Mouse (Mus musculus) heart, embryonic 11.5 days (tissue): ENCODE measurements at regions not wholly inside any gene's neighbourhood (a gene's known extent, or its start where the extent isn't known, plus 50 kb on each side); places are given as distances from the start of the nearest gene placed in this dataset.

Experiments
- ATAC-seq: fragments of 200-750 bp; cut with Nextera tagmentation; replicated peaks from 2 replicates; pipeline ENCODE4 v1.8.0; 2017; ENCODE audit warnings: moderate library complexity; ENCODE audit not compliant: insufficient number of reproducible peaks, low FRiP score, low TSS enrichment
- H3K27ac ChIP-seq: fragments of 300-500 bp; sonication (generic); 2 replicates; pipeline ENCODE4 v1.5.1; 2014; ENCODE audit warnings: mild to moderate bottlenecking, low read depth, low read length
- H3K27me3 ChIP-seq: fragments of 300-500 bp; sonication (generic); 2 replicates; pipeline ENCODE4 v1.6.1; 2014; ENCODE audit warnings: mild to moderate bottlenecking, low read length, mixed read lengths; ENCODE audit not compliant: control insufficient read depth, insufficient read depth
- H3K36me3 ChIP-seq: fragments of 300-500 bp; sonication (generic); 2 replicates; pipeline ENCODE4 v1.6.1; 2014; ENCODE audit warnings: mild to moderate bottlenecking, low read length, moderate library complexity, mixed read lengths; ENCODE audit not compliant: control insufficient read depth, insufficient read depth
- H3K4me1 ChIP-seq: fragments of 300-500 bp; sonication (generic); 2 replicates; pipeline ENCODE4 v1.6.1; 2014; ENCODE audit warnings: low read length; ENCODE audit not compliant: control insufficient read depth, insufficient read depth
- H3K4me2 ChIP-seq: fragments of 300-500 bp; sonication (generic); 2 replicates; pipeline ENCODE4 v1.6.1; 2014; ENCODE audit warnings: mild to moderate bottlenecking, moderate library complexity
- H3K4me3 ChIP-seq: fragments of 300-500 bp; sonication (generic); 2 replicates; pipeline ENCODE4 v1.5.1; 2014; ENCODE audit warnings: low read depth, low read length
- H3K9ac ChIP-seq: fragments of 300-500 bp; sonication (generic); 2 replicates; pipeline ENCODE4 v1.6.1; 2014; ENCODE audit warnings: mild to moderate bottlenecking, low read depth, low read length, moderate library complexity
- H3K9me3 ChIP-seq: fragments of 300-500 bp; sonication (generic); replicated peaks from 2 replicates; pipeline ENCODE4 v1.6.1; 2016; ENCODE audit warnings: low read length; ENCODE audit not compliant: control insufficient read depth
- WGBS: fragments of 180-500 bp; shearing (Covaris S2); extraction: QIAGEN DNeasy Blood & Tissue Kit; methylation state at CpG from one replicate; pipeline ENCODE4 v1.1.7; 2014; ENCODE audit not compliant: insufficient replicate concordance; 5-methylcytosine and 5-hydroxymethylcytosine counted together

DNA sequence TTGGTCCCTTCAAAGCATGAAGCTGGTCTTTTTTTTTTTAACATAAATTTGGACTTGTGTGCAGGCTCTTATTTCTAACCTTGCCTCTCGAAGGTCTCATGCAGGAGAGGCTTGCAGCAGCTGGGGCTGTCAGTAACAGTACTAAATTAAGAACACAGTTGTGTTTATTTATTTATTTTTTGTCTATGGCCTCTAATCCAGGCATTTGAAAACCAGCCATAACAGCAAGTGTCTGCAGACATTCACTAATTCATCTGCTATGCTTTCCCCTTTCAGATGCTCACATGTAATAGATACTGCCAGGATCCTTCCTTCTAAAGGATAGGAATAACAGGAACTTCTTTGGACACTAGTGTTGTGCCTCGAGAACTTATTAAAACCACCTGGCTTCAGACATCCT is 172.5 kb downstream of the Rchy1 start:
- ATAC-seq = no peak
- 48% methylated on average over 2 of the region's 2 CpGs for WGBS

DNA sequence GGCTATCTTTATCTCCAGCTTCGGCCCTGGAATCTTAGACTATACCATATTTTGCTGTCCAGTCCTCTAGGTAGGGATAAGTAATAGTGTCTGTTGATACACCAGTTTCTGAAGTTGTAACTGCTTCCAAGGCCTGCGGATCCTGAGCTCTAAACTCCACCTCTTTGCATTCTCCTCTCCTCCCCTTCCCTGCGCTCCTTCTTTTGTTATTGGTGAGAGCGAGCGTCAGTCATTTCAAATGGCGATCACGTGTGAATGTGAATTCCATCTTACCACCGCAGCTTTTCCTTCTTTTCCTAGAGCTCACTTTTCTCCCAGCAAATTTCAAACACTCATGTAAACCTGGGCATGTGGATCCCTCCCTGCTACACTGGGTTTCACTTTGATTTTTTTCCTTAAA is 178.9 kb downstream of the Rchy1 start:
- no peak overlapping the region for H3K4me3 ChIP-seq
- no peaks in the 10 kb centered on the region for H3K27me3 ChIP-seq
- H3K9me3 ChIP-seq = no peaks in the 10 kb centered on the region
- H3K9ac ChIP-seq = no peak overlapping the region
- H3K4me1 ChIP-seq = no peaks in the 10 kb centered on the region
- WGBS = 75% methylated on average over 8 of the region's 8 CpGs
- no peak overlapping the region for H3K4me2 ChIP-seq
- no peaks in the 10 kb centered on the region for H3K36me3 ChIP-seq
- H3K27ac ChIP-seq = no peak overlapping the region
- ATAC-seq = no peak

More for the DNA sequence above, 172.5 kb downstream of the Rchy1 start:
- Histone ChIP-seq H3K27ac (no peak overlapping the region), H3K27me3 (no peaks in the 10 kb centered on the region; the same call in 1 of the 2 replicates), H3K4me2 (no peak overlapping the region), H3K4me3 (no peak overlapping the region), H3K9ac (no peak overlapping the region), H3K4me1 (no peaks in the 10 kb centered on the region), H3K36me3 (no peaks in the 10 kb centered on the region), H3K9me3 (no peaks in the 10 kb centered on the region)

DNA sequence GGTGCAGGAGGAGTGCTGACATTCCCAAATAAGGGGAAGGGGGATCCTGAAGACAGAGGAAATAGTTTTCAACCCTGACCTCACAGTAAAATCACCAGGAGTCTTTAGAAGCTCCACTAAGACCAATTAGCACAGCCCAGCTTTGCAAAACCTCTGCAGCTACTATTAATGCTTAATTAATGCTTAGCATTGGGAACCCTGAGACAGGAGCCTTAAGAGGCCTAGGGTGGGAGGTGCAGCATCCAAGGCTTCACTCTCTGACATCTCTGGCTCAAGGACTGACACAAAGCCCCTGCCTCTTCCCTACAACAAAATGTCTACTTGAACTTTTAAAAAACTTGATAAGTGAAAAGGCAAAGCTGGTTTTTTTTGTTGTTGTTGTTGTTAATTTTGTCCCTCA is 185.9 kb downstream of the Rchy1 start:
- no peaks in the 10 kb centered on the region for H3K36me3 ChIP-seq
- no peaks in the 10 kb centered on the region for H3K9me3 ChIP-seq
- ATAC-seq = no peak
- no peaks in the 10 kb centered on the region for H3K27me3 ChIP-seq
- H3K9ac ChIP-seq = no peak overlapping the region
- no peak overlapping the region for H3K4me2 ChIP-seq
- H3K4me3 ChIP-seq = no peak overlapping the region
- H3K27ac ChIP-seq = no peak overlapping the region
- no peaks in the 10 kb centered on the region for H3K4me1 ChIP-seq

DNA sequence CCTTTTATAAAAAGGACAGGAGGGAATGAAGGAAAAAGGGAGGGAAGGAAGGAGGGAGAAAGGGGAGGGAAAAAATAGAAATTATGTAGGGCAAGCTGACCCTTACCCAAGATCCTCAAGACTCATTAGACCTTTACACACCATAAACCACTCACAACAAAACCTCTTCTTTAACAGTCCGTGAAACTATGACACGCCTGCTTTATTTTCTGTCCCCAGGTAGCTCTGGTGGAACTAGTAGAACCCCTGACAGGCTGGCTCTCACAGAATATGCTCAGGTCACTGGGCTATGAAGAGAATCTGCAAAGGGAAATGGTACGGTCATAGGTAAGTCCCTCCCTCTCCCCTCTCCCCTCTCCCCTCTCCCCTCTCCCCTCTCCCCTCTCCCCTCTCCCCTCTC is 188.8 kb downstream of the Rchy1 start:
- Histone ChIP-seq H3K4me1 (no peaks in the 10 kb centered on the region), H3K4me3 (no peak overlapping the region), H3K4me2 (no peak overlapping the region), H3K27me3 (no peaks in the 10 kb centered on the region), H3K9ac (no peak overlapping the region), H3K36me3 (no peaks in the 10 kb centered on the region), H3K27ac (no peak overlapping the region), H3K9me3 (no peaks in the 10 kb centered on the region)
- ATAC-seq = no peak
- WGBS = 78% methylated on average over 3 of the region's 3 CpGs

DNA sequence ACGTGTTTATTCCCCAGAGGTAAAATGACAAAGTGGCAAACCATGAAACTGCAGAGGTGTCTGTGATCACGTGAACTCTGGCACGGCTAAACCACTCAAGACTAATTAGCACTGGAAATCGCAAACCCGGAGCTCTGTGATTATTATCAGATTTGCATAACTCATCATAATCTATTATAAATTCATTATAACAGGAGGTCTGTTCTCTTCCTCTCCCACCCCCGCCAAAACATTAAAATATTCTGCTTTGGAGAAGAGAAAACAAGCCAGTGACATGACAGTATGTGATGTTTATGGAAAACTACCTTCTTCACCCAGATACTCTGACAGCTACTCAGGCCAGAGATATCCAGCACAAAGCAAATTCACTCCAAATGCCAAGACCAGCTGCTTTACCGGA is 195.0 kb downstream of the Rchy1 start:
- Histone ChIP-seq H3K27me3 (no peaks in the 10 kb centered on the region), H3K4me2 (no peak overlapping the region), H3K9me3 (no peaks in the 10 kb centered on the region), H3K27ac (no peak overlapping the region), H3K9ac (no peak overlapping the region), H3K4me1 (no peaks in the 10 kb centered on the region), H3K4me3 (no peak overlapping the region), H3K36me3 (no peaks in the 10 kb centered on the region)
- ATAC-seq = no peak
- WGBS = 77% methylated on average over 7 of the region's 7 CpGs

DNA sequence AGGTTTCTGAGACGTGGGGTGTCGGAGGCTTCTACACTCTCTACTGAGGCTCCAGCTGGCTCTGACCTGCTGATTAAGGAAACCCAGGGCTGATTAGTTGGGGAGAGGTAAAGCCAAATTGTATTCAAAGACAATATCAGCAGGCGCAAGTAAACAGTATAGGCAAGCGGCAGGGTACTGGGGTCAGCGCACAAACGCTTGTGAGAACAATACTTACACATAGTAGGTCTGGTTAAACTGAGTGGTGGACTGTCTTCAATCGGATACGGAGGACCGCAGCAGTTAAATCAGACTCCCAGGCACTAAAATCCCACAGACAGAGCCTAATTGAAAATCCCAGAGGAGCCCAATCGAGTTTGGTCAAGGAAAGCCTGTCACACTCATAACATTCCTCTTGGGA is 195.8 kb downstream of the Rchy1 start:
- Histone ChIP-seq H3K4me2 (no peak overlapping the region), H3K9me3 (no peaks in the 10 kb centered on the region), H3K27me3 (no peaks in the 10 kb centered on the region), H3K4me1 (no peaks in the 10 kb centered on the region), H3K4me3 (no peak overlapping the region), H3K36me3 (no peaks in the 10 kb centered on the region), H3K9ac (no peak overlapping the region), H3K27ac (no peak overlapping the region)
- 55% methylated on average over 10 of the region's 10 CpGs for WGBS
- no peak for ATAC-seq

DNA sequence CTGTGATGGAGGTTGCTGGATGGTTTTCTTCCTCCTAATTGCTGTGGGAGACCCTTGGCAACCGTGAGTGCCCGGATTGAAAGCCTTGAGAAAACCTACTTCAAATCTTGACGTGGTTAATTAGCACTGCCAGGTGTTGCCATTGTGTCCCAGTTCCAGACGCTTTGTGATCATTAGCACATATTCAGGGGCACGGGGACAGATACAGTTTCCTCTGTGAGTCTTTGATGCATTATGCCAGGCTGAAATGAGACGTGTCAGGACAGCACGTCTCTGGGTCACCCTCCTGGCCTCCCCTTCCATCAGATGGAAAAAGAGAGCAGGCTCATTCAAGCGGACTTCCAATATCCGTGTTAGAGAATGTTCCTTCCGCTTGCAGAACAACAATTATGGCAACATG is 198.2 kb downstream of the Rchy1 start:
- Histone ChIP-seq H3K27ac (no peak overlapping the region), H3K27me3 (no peaks in the 10 kb centered on the region), H3K4me3 (no peak overlapping the region), H3K4me2 (no peak overlapping the region), H3K9me3 (no peaks in the 10 kb centered on the region), H3K9ac (no peak overlapping the region), H3K4me1 (no peaks in the 10 kb centered on the region), H3K36me3 (no peaks in the 10 kb centered on the region)
- WGBS = 72% methylated on average over 10 of the region's 10 CpGs
- ATAC-seq = no peak

DNA sequence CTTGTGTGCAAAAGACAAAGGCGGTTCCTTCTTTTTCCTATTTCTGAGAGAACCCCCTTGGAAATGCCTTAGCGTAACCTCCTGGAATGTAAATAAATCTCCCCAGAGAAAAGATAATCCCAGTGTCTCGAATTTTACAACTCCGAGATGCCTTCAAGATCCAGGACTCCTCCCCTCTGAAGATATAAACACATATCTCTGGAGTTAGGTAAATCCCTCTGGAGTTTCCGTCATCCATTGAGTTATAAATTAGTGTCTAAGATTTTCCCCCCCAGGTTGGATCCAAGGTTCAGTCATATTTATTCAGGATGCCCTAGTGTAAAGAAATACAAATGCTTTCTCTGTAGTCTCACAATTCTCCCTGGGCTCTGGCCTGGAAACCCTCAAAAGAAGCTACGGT is 200.3 kb downstream of the Rchy1 start:
- no peaks in the 10 kb centered on the region for H3K4me1 ChIP-seq
- no peaks in the 10 kb centered on the region for H3K27me3 ChIP-seq
- ATAC-seq = no peak
- no peaks in the 10 kb centered on the region for H3K36me3 ChIP-seq
- no peak overlapping the region for H3K27ac ChIP-seq
- H3K4me3 ChIP-seq = no peak overlapping the region
- H3K4me2 ChIP-seq = no peak overlapping the region
- H3K9me3 ChIP-seq = no peaks in the 10 kb centered on the region
- 58% methylated on average over 6 of the region's 6 CpGs for WGBS
- no peak overlapping the region for H3K9ac ChIP-seq

DNA sequence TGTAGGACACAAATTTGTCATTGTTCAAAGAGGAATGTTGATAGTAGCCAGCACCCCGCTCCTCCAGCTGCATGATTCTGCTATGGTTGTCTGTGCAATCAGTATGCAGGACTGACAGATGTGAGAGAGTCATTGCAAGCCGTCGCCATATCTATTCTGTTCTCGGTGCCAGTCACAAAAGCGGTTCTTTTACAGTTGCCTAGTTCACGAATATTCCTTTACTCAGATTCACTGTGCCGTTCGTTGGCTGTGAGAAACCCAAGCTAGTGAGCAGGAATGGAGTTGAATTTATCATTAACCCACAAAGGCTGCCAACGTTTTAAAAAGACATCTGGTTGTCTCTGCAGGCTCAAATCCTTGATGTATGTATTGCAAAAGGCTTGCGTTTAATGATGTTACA is 206.9 kb downstream of the Rchy1 start:
- Histone ChIP-seq H3K4me1 (no peaks in the 10 kb centered on the region), H3K27me3 (no peaks in the 10 kb centered on the region), H3K4me3 (no peak overlapping the region), H3K9me3 (no peaks in the 10 kb centered on the region), H3K27ac (no peak overlapping the region), H3K4me2 (no peak overlapping the region), H3K36me3 (no peaks in the 10 kb centered on the region), H3K9ac (no peak overlapping the region)
- ATAC-seq = no peak
- WGBS = 64% methylated on average over 10 of the region's 10 CpGs
